Mouse (Mus musculus) E14TG2a.4 (cell line): ENCODE results near the gene Soga1.
A peak's percentile ranks its signal among the peaks of the same experiment; 100 is the strongest.

Experiments used
- H3K27me3 ChIP-seq: 2 replicates; pipeline ENCODE4 v1.6.1; 2014; ENCODE audit warnings: low read length, control low read depth; ENCODE audit not compliant: insufficient read depth
- H3K36me3 ChIP-seq: 2 replicates; pipeline ENCODE4 v1.6.1; 2014; ENCODE audit warnings: low read length, control low read depth; ENCODE audit not compliant: insufficient read depth
- H3K4me1 ChIP-seq: replicated peaks from 2 replicates; pipeline ENCODE4 v1.6.1; 2014; ENCODE audit warnings: low read depth, low read length, control low read depth
- H3K4me3 ChIP-seq: replicated peaks from 2 replicates; pipeline ENCODE4 v1.5.1; 2014; ENCODE audit warnings: mild to moderate bottlenecking, low read length
- H3K9me3 ChIP-seq: 2 replicates; pipeline ENCODE4 v1.6.1; 2014; ENCODE audit warnings: low read length, control low read depth
- CTCF ChIP-seq: conservative IDR thresholded peaks from 2 replicates; pipeline ENCODE4 v1.5.1; 2014; ENCODE audit warnings: low read length
- NANOG ChIP-seq: IDR thresholded peaks from 2 replicates; pipeline ENCODE4 v1.6.1; 2014; ENCODE audit warnings: borderline replicate concordance, low read length, mixed read lengths
- POU5F1 ChIP-seq: IDR thresholded peaks from 2 replicates; pipeline ENCODE4 v1.6.1; 2014; ENCODE audit warnings: low read length, borderline replicate concordance

Gene Soga1

DNA sequence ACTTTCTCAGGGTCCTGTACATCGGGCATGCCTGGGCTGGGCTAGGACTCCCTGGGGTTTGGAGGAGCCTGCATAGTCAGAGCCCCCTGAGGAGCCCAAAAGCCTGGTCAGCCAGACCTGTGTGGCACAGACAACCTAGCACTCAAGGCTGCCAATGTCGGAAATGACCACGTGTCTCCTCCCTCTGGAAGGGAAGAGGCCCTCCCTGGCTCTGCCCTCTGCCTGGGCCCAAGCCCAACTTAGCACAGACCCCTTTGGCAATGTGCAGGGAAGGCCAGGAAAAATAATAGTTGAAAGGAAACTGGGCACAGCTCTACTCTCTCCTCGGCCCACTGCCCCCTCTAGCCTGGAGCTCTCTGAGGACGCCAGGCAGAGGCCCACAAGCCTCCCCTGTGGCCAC is 24.2 kb downstream of the Soga1 start:
- TF ChIP-seq NANOG, result no peak
- TF ChIP-seq POU5F1, result no peak
- TF ChIP-seq CTCF, result no peak
- H3K4me3 ChIP-seq, result peak overlapping the region; percentile 26; the same call in 1 of the 2 replicates
- H3K4me1 ChIP-seq, result peaks cover 72% of the 10 kb centered on the region

DNA sequence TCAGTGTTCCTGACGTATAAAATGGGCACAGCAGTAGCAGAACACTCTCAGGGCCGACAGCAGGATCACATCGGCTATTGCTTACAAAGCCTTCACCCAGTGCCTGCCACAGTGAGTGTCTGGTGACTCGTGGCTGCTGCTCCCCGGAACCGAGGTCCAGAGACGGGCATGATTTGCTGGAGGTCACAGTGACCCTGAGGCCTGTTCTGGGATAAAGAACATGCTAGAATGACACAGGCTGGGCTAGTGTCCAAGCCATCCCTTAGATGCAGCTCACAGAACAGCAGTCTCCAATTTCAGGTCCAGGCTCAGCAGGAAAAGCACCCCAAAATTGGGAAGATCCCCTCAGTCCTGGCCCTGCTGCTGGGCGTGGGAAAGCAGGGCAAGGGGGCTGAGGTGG is 24.8 kb downstream of the Soga1 start:
- TF ChIP-seq NANOG (no peak), CTCF (no peak), POU5F1 (no peak)
- H3K36me3 ChIP-seq, result 0 out of 2 replicates have a peak, but pooled peaks cover 4% of the 10 kb centered on the region
- no peaks in the 10 kb centered on the region for H3K27me3 ChIP-seq
- peaks cover 68% of the 10 kb centered on the region for H3K4me1 ChIP-seq
- H3K4me3 ChIP-seq, result no peak overlapping the region
- no peaks in the 10 kb centered on the region for H3K9me3 ChIP-seq

More for the DNA sequence above, 24.2 kb downstream of the Soga1 start:
- H3K36me3 ChIP-seq, result 0 out of 2 replicates have a peak, but pooled peaks cover 4% of the 10 kb centered on the region
- H3K9me3 ChIP-seq, result no peaks in the 10 kb centered on the region
- H3K27me3 ChIP-seq, result no peaks in the 10 kb centered on the region

DNA sequence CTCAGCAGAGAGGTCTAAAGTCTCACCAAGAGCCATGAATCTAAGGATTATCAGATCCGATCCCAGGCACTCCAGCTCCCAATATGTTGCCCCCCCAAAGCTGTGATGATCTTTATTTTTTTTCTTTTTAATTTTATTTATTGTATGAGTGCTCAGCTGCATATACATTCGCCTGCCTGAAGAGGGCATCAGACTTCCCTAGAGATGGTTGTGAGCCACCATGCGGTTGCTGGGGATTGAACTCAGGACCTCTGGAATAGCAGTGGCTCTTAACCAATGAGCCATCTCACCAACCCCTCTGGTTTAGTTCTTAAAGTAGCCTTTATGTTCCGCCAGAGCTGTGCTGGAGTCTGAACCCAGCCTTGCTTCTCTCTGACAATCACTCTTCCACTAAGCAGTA is 25.3 kb downstream of the Soga1 start:
- Histone ChIP-seq H3K4me3 (no peak overlapping the region), H3K4me1 (peaks cover 67% of the 10 kb centered on the region), H3K36me3 (0 out of 2 replicates have a peak, but pooled peaks cover 4% of the 10 kb centered on the region), H3K9me3 (no peaks in the 10 kb centered on the region), H3K27me3 (no peaks in the 10 kb centered on the region)
- TF ChIP-seq CTCF (peak; percentile 82), NANOG (no peak)

DNA sequence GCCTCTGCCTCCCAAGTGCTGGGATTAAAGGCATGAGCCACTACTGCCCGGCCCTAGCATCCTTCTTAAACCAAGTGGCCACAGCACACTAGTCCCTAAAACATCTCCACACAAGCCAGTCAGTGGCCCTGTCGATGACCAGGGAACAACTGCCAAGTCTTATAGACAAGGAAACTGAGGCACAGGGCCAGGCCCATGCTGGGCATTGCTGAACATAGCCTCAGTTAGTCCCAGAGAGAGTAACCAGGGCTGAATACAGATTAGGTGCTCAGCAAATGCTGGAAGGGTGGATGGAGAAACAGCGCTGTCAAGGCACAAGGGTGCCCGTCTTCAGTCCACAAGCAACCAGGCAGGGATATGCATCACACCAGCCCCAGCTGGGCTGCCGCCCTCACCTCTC is 25.9 kb downstream of the Soga1 start:
- Histone ChIP-seq H3K27me3 (no peaks in the 10 kb centered on the region), H3K36me3 (0 out of 2 replicates have a peak, but pooled peaks cover 4% of the 10 kb centered on the region), H3K4me1 (peaks cover 68% of the 10 kb centered on the region), H3K4me3 (no peak overlapping the region), H3K9me3 (no peaks in the 10 kb centered on the region)
- TF ChIP-seq CTCF, result no peak
- no peak for TF ChIP-seq POU5F1
- TF ChIP-seq NANOG, result no peak

DNA sequence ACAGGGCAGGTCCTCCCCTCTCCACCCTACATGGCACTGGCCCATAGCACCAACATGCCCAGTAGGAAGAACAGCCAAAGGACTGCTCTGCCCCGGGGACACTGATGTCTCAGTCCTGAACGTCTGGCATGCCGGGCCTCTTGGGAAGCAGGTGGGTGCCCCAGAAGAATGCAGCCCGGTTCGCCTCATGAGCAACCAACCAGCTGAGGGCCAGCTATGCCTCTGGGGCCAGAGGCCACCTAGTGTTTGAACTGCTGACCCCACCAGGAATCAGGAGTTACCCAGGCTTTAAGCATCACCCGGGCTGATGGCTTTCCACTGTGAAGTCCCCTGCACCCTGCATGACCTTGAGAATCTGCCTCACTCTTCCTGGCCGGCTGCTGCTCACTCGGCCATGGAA is 26.6 kb downstream of the Soga1 start:
- 0 out of 2 replicates have a peak, but pooled peaks cover 4% of the 10 kb centered on the region for H3K36me3 ChIP-seq
- no peaks in the 10 kb centered on the region for H3K9me3 ChIP-seq
- H3K4me1 ChIP-seq, result peaks cover 64% of the 10 kb centered on the region
- H3K4me3 ChIP-seq, result no peak overlapping the region
- TF ChIP-seq POU5F1 (no peak), NANOG (no peak), CTCF (no peak)
- no peaks in the 10 kb centered on the region for H3K27me3 ChIP-seq

DNA sequence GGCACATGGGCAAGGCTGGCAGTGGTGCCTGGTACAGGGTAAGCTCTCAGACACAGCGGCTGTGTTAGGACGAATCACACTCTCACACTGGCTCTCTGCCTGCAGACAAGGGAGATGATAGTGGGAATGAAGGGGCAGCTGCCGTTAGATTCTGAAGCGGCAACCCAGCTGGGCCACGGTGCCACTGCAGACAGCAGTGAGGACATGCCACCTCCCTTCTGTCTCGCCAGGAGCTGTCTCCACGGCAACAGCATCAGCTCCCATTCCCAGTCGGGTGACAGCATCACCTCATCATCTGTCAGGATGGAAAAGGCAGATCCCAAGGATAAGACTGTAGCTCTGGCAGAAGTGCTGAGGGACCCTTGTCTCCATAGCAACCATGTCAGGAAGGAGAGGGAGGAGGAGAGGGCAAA is 29.2 kb downstream of the Soga1 start:
- Histone ChIP-seq H3K4me1 (peaks cover 44% of the 10 kb centered on the region), H3K27me3 (no peaks in the 10 kb centered on the region), H3K9me3 (peaks cover 6% of the 10 kb centered on the region), H3K36me3 (0 out of 2 replicates have a peak, but pooled peaks cover 10% of the 10 kb centered on the region), H3K4me3 (no peak overlapping the region)
- no peak for TF ChIP-seq CTCF
- no peak for TF ChIP-seq NANOG
- no peak for TF ChIP-seq POU5F1

DNA sequence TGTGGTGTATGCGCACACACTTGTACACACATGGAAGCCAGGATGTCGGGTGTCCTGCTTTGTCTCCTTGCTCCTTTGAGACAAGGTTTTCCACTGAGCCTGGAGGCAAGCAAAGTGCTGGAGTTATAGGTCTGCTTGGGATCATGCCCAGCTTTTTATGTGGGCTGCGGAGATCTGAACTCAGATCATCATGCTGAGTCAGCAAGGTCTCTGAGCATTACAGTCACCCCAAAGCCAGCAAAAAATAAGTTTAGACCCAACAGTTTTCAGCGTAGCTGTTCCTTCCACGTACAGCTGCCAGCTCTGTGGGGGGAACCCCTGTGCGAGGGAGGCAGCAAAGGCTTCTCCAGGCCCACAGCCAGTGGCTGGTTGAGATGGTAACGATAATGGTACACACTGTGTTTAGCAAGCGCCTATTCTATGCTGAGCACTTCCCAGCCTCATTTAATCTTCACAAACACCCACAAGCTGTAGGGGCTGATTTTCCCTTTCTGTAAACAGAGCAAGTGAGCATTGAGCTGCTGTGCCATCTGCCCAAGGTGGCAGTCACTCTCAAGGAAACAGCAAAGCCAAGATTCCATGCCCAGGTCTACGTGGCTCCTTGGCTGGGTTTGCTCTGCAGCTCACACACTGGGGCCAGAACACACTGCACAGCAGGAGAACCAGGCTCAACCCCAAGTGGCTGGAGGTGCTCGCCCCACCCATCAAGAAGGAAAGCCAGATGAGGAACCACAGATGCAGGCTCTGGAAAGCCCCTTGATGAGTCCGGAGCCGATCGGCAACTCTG is 30.5 kb downstream of the Soga1 start:
- H3K4me3 ChIP-seq, result no peak overlapping the region
- peaks cover 34% of the 10 kb centered on the region for H3K4me1 ChIP-seq
- no peaks in the 10 kb centered on the region for H3K27me3 ChIP-seq
- TF ChIP-seq POU5F1 (no peak), NANOG (no peak), CTCF (no peak)
- 0 out of 2 replicates have a peak, but pooled peaks cover 10% of the 10 kb centered on the region for H3K36me3 ChIP-seq
- H3K9me3 ChIP-seq, result peaks cover 6% of the 10 kb centered on the region

DNA sequence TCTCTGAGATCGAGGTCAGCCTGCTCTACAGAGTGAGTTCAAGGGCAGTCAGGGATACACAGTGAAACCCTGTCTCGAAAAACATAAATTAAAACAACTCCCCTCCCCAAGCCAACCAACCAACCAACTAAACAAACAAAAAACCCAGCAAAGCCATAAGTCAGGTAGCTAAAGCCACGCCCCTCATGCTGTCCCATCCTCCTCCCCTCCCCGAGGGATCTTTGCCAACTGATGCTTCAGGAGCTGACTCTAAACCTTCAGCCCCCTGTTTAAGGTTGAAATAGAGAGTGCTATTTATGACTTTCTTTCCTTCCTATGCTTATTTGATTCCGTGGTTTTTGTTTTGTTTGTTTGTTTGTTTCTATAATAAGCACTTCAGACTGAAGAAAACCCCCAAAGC is 32.1 kb downstream of the Soga1 start:
- H3K27me3 ChIP-seq, result peaks cover 3% of the 10 kb centered on the region; the same call in 1 of the 2 replicates
- H3K9me3 ChIP-seq, result peaks cover 6% of the 10 kb centered on the region
- H3K4me3 ChIP-seq, result no peak overlapping the region
- H3K4me1 ChIP-seq, result peaks cover 20% of the 10 kb centered on the region
- 0 out of 2 replicates have a peak, but pooled peaks cover 10% of the 10 kb centered on the region for H3K36me3 ChIP-seq
- TF ChIP-seq CTCF (no peak), POU5F1 (no peak), NANOG (no peak)

DNA sequence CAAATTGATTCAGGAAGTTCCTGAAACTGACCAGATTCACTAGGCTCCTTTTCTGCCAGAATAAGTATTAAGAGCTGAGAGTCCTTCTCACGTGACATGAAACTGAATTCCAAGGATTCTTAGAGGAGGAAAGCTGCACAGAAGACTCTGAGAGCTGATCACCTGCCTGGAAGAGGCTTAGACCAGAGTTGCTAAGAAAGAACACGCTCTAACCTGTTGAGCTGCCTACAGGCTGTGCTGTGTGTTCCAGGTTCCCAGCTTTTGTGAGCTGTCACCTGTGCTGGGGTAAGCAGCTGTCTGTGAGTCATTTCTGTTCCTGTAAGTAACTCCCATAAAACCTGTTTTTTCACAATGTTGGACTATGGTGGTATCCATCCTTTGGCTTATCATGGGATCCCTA is 33.1 kb downstream of the Soga1 start:
- no peak overlapping the region for H3K4me3 ChIP-seq
- peaks cover 6% of the 10 kb centered on the region for H3K9me3 ChIP-seq
- H3K27me3 ChIP-seq, result peaks cover 14% of the 10 kb centered on the region
- no peak for TF ChIP-seq NANOG
- no peak for TF ChIP-seq CTCF
- TF ChIP-seq POU5F1, result no peak
- H3K36me3 ChIP-seq, result 0 out of 2 replicates have a peak, but pooled peaks cover 10% of the 10 kb centered on the region
- peaks cover 18% of the 10 kb centered on the region for H3K4me1 ChIP-seq
